ENCODE assay signal across 22 mouse cellular contexts in genomic region chr8:26791795-26792194, GRCm38 (mm10).
A peak's percentile ranks its signal among the peaks of the same experiment; 100 is the strongest.
DNase-seq lines count a peak whose midpoint lies in the region; ATAC-seq and TF ChIP-seq lines count a peak whose summit lies in the region.
"Had no signal": no experiment of that assay in that cellular context is flagged by ENCODE, and none has a peak within 500 bp of the region (broad histone marks: within the 10 kb centered on the region; RNA-seq: fewer than 3 reads in every experiment).

No protein-coding gene starts in this region.

- ATAC-seq in lung, postnatal 0 days = peak; percentile 80
- ATAC-seq: forebrain, embryonic 13.5 days; forebrain, embryonic 15.5 days had no signal

- no peaks in the 10 kb centered on the region for H3K36me3 ChIP-seq in lung, postnatal 0 days (ENCODE audit: insufficient read depth, low read length)
- H3K36me3 ChIP-seq in forebrain, embryonic 10.5 days (replicated peaks) = no peaks in the 10 kb centered on the region
- H3K36me3 ChIP-seq: embryonic facial prominence, embryonic 13.5 days; embryonic facial prominence, embryonic 15.5 days; forebrain, embryonic 15.5 days had no signal

- no peak for TF ChIP-seq CTCF in lung, adult 2 months (IDR thresholded peaks at IDR 0.05; ENCODE audit: insufficient read depth, low read length)
- TF ChIP-seq CTCF in lung, postnatal 0 days (IDR thresholded peaks at IDR 0.05) = no peak

- H3K27me3 ChIP-seq in lung, postnatal 0 days (replicated peaks; ENCODE audit: insufficient read depth, low read length) = no peaks in the 10 kb centered on the region
- no peaks in the 10 kb centered on the region for H3K27me3 ChIP-seq in forebrain, embryonic 10.5 days (ENCODE audit: poor library complexity, severe bottlenecking)
- H3K27me3 ChIP-seq: embryonic facial prominence, embryonic 15.5 days; forebrain, embryonic 13.5 days; forebrain, embryonic 15.5 days had no signal

- H3K4me2 ChIP-seq in lung, postnatal 0 days (replicated peaks; ENCODE audit: low read depth, low read length) = no peak overlapping the region
- H3K4me2 ChIP-seq: embryonic facial prominence, embryonic 13.5 days; embryonic facial prominence, embryonic 15.5 days; forebrain, embryonic 13.5 days; forebrain, embryonic 15.5 days had no signal

- H3K4me3 ChIP-seq in lung, adult 2 months (replicated peaks; ENCODE audit: extremely low read depth, low read depth, low read length) = no peak overlapping the region
- no peak overlapping the region for H3K4me3 ChIP-seq in lung, postnatal 0 days (ENCODE audit: low read depth, low read length)
- no peak overlapping the region for H3K4me3 ChIP-seq in forebrain, embryonic 10.5 days
- H3K4me3 ChIP-seq: embryonic facial prominence, embryonic 13.5 days; embryonic facial prominence, embryonic 15.5 days; erythroblast, embryonic 14.5 days; forebrain, embryonic 13.5 days; forebrain, embryonic 15.5 days had no signal

- TF ChIP-seq POLR2A in lung, adult 2 months (IDR thresholded peaks at IDR 0.05; ENCODE audit: borderline replicate concordance, extremely low read depth, low read depth, low read length) = no peak

- no peaks in the 10 kb centered on the region for H3K4me1 ChIP-seq in lung, adult 2 months (ENCODE audit: control insufficient read depth, insufficient read depth, low read length)
- H3K4me1 ChIP-seq in lung, postnatal 0 days (ENCODE audit: insufficient read depth, low read depth, low read length) = no peaks in the 10 kb centered on the region
- peaks cover 5% of the 10 kb centered on the region; the same call in 1 of the 2 replicates for H3K4me1 ChIP-seq in forebrain, embryonic 10.5 days
- H3K4me1 ChIP-seq: embryonic facial prominence, embryonic 13.5 days; embryonic facial prominence, embryonic 15.5 days; forebrain, embryonic 13.5 days; forebrain, embryonic 15.5 days had no signal

- no peak overlapping the region for H3K9ac ChIP-seq in lung, postnatal 0 days (replicated peaks; ENCODE audit: low read depth)
- H3K9ac ChIP-seq: embryonic facial prominence, embryonic 13.5 days; embryonic facial prominence, embryonic 15.5 days; forebrain, embryonic 13.5 days; forebrain, embryonic 15.5 days had no signal

- WGBS in lung, adult 2 months = 50% methylated on average over 2 of the region's 2 CpGs
- 42% methylated on average over 2 of the region's 2 CpGs for WGBS in lung, postnatal 0 days
- WGBS in forebrain, embryonic 10.5 days = 83% methylated on average over 2 of the region's 2 CpGs

- H3K9me3 ChIP-seq in lung, postnatal 0 days (ENCODE audit: low read length) = no peaks in the 10 kb centered on the region
- H3K9me3 ChIP-seq in forebrain, embryonic 10.5 days = no peaks in the 10 kb centered on the region
- H3K9me3 ChIP-seq: embryonic facial prominence, embryonic 13.5 days; embryonic facial prominence, embryonic 15.5 days; forebrain, embryonic 13.5 days; forebrain, embryonic 15.5 days had no signal

- H3K27ac ChIP-seq in lung, postnatal 0 days (ENCODE audit: low read length) = no peak overlapping the region
- no peak overlapping the region for H3K27ac ChIP-seq in forebrain, embryonic 10.5 days
- H3K27ac ChIP-seq: embryonic facial prominence, embryonic 13.5 days; embryonic facial prominence, embryonic 15.5 days; forebrain, embryonic 13.5 days; forebrain, embryonic 15.5 days had no signal

- peak; percentile 46 to 56 for DNase-seq in lung, adult 18-20 months
- DNase-seq in lung, adult 2 months = no peak
- DNase-seq in lung, postnatal 0 days (ENCODE audit: low spot score) = peak; percentile 62
- no peak for DNase-seq in lung, postnatal 10 days
- peak; percentile 46 for DNase-seq in lung, postnatal 25 days (ENCODE audit: low spot score)
- DNase-seq in lung, postnatal 36 days = peak; percentile 43
- DNase-seq in forebrain, embryonic 10.5 days (ENCODE audit: extremely low spot score, low spot score) = no peak
- DNase-seq: adrenal gland, adult 2 months; adrenal gland, postnatal 10 days; adrenal gland, postnatal 25 days; cerebellum, adult 11 months; cerebellum, adult 18-20 months; cerebellum, adult 8-10 months; cerebellum, adult 9-11 months; cerebellum, postnatal 14 days; cerebellum, postnatal 36 days; embryo, embryonic 11 days had no signal

- peak; percentile 88 for TF ChIP-seq EP300 in lung, postnatal 0 days (IDR thresholded peaks at IDR 0.05)

Comparison
In these comparisons a context has a peak if more than half of its experiments do, and no peak if none do; other contexts are left out.
1. DNase-seq: peak in lung, adult 18-20 months (2 of 2), lung, postnatal 0 days (single experiment), lung, postnatal 25 days (single experiment) and lung, postnatal 36 days (single experiment); none in lung, adult 2 months (single experiment), lung, postnatal 10 days (single experiment) and forebrain, embryonic 10.5 days (single experiment).